Mouse (Mus musculus) cortical plate, adult 2 months (tissue): ENCODE measurements at regions not wholly inside any gene's neighbourhood (a gene's known extent, or its start where the extent isn't known, plus 50 kb on each side); places are given as distances from the start of the nearest gene placed in this dataset.

Experiments used
- H3K27ac ChIP-seq: fragments of 200-500 bp; 2 replicates; pipeline ENCODE4 v1.5.1; 2012; ENCODE audit warnings: low read length, control low read depth, inconsistent platforms; ENCODE audit not compliant: insufficient read depth
- H3K4me1 ChIP-seq: fragments of 200-500 bp; 2 replicates; pipeline ENCODE4 v1.6.1; 2011; ENCODE audit warnings: low read length; ENCODE audit not compliant: control insufficient read depth, insufficient read depth
- H3K4me3 ChIP-seq: fragments of 200-500 bp; 2 replicates; pipeline ENCODE4 v1.5.1; 2011; ENCODE audit warnings: mild to moderate bottlenecking, low read length, control low read depth; ENCODE audit not compliant: insufficient read depth
- CTCF ChIP-seq: fragments of 200-500 bp; IDR thresholded peaks from 2 replicates; pipeline ENCODE4 v1.5.1; 2011; ENCODE audit warnings: mild to moderate bottlenecking, control low read depth, low read length; ENCODE audit not compliant: insufficient read depth; ENCODE audit errors: extremely low read depth
- POLR2A ChIP-seq: fragments of 200-500 bp; IDR thresholded peaks from 2 replicates; pipeline ENCODE4 v1.6.1; 2011; ENCODE audit warnings: mild to moderate bottlenecking, low read length, control low read depth; ENCODE audit not compliant: insufficient read depth; ENCODE audit errors: extremely low read depth

GRCm38 (mm10) chr1:43363178-43363577, 81.2 kb upstream of the Nck2 start:
- TF ChIP-seq CTCF, result no peak
- TF ChIP-seq POLR2A, result no peak

DNA sequence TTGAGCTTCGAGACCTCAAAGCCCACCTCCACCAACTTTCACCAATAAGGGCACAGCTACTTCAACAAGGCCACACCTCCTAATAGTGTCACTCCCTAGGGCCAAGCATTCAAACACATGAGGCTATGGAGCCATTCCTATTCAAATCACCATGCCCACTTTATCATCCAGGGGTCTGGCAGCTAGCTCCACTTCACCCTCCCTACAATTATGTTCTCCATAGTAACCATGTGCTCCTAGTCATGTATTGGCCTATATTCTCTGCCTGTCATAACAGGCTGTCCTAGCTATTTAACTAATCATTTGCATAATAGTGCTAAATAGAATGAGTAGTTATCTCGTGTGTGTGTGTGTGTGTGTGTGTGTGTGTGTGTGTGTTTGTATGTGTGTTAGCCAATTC, 77.9 kb upstream of the Nck2 start:
- TF ChIP-seq CTCF (no peak), POLR2A (no peak)
- Histone ChIP-seq H3K4me1 (no peaks in the 10 kb centered on the region), H3K4me3 (no peak overlapping the region), H3K27ac (no peak overlapping the region)

More at GRCm38 (mm10) chr1:43363178-43363577, 81.2 kb upstream of the Nck2 start:
- H3K4me1 ChIP-seq, result no peaks in the 10 kb centered on the region
- no peak overlapping the region for H3K4me3 ChIP-seq
- no peak overlapping the region for H3K27ac ChIP-seq

DNA sequence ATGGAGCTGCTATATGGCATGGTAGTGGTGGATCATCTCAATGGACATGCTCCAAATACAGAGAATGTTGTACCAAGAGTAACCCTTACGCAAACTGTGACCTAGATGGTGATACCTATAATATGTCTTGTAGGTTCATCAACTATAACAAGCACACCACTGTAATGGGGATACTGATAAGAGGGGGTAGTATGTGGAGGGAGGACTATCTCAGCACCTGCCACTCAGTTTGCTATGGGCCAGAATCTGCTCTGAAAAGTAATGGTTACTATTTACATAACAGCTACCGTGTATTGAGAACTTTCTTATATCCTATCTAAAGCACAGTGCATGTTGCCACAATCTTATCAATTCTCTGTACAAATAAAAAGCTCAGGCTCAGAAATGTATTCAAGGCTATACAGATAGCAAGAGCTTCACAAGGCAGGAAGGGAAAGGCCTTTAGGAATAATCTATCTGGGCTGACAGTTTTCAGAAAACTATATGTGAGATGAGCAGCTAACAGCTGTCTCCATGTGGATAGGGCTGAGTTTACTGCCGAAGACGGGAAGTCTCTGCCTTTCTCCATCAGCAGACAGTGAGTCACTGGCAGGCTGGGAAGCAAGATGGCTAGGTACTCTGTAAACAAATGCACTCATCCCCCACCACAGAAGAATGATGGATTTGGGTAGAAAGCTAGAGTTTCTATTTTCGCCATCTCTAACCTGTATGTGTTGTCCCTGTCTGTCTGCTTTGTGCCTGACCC, 77.1 kb upstream of the Nck2 start:
- no peak for TF ChIP-seq POLR2A
- TF ChIP-seq CTCF, result no peak
- Histone ChIP-seq H3K4me1 (no peaks in the 10 kb centered on the region), H3K27ac (no peak overlapping the region), H3K4me3 (no peak overlapping the region)

DNA sequence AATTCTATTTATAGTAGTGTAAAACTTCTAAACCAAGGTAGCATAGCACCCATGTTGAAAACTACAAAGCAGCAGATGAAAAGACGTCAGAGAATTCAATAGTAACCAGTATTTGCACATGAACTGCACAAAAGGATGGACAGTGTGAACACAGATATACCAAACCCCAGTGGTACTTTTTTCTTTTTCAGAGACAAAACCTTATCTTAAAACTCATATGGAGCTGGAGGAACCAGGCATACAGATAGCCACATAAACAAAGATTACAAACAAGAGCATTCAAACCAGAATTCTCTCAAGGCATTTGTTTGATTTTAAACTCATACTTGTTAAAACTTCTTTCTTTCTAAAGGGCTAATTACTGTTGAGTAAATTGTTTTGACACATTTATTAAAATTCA, 72.5 kb upstream of the Nck2 start:
- TF ChIP-seq CTCF (no peak), POLR2A (no peak)
- no peak overlapping the region for H3K4me3 ChIP-seq
- no peaks in the 10 kb centered on the region for H3K4me1 ChIP-seq
- H3K27ac ChIP-seq, result no peak overlapping the region

- Histone ChIP-seq H3K4me3 (no peak overlapping the region), H3K4me1 (no peaks in the 10 kb centered on the region), H3K27ac (no peak overlapping the region)
- TF ChIP-seq POLR2A (no peak), CTCF (no peak)
These were observed 69.4 kb upstream of the Nck2 start for GRCm38 (mm10) chr1:43374946-43375345.

DNA sequence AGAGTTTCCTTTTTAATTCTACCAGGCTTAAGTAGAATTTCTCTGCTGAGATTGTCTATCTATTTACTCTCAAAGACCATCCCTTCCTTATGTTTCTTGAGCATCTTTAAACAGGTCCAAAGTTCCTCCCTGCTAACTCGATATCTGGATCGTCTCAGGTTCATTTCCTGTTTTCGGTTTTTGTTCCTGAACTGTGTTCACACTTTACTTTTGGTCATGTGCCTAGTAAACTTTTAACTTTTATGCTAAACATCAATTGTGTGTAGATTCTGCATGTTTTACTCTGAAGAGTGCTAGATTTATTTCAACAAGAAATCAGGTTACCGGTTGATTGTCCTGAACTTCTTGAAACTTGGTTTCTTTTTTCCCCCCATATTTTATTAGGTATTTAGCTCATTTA, 68.5 kb upstream of the Nck2 start:
- no peak overlapping the region for H3K27ac ChIP-seq
- H3K4me1 ChIP-seq, result no peaks in the 10 kb centered on the region
- TF ChIP-seq CTCF, result no peak
- TF ChIP-seq POLR2A, result no peak
- H3K4me3 ChIP-seq, result no peak overlapping the region

- Histone ChIP-seq H3K4me1 (no peaks in the 10 kb centered on the region), H3K4me3 (no peak overlapping the region), H3K27ac (no peak overlapping the region)
- TF ChIP-seq POLR2A, result no peak
- TF ChIP-seq CTCF, result no peak
These were observed 66.7 kb upstream of the Nck2 start for GRCm38 (mm10) chr1:43377491-43378263.

DNA sequence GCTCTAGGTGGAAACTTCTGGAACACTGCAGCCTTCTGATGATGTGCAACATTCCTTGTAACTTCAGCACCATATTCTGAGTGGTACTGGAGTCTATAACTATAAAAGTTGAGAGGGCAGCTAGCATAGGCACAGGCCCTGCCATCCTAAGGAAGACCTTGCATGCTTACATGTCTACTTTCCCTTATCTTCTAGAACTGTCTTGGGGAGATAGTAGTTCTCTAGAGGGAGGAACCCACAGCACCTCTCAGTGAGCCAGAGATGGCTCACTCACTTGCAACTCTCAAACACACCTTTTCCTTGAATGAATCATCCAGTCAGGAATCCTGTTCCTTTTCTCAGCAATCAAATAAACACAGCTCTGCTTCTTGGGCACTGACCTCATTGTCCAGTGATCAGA, 59.4 kb upstream of the Nck2 start:
- no peak for TF ChIP-seq CTCF
- H3K27ac ChIP-seq, result no peak overlapping the region
- H3K4me1 ChIP-seq, result no peaks in the 10 kb centered on the region
- no peak overlapping the region for H3K4me3 ChIP-seq

DNA sequence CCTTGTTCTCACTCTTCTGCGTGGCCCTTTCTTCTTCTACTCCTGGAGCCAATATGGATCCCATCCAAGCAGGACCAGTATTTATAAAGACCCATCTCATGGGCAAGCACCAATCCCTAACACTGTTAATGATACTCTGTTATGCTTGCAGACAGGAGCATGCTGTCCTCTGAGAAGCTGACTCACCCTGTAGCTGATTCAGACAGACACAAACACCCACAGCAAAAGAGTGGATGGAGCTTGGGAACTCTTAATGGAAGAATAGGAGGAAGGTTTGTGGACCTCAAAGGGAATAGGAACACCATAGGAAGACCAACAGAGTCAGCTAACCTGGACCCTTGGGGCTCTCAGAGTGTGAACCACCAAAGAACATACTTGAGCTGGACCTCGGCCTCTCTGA, 50.3 kb upstream of the Nck2 start:
- no peak overlapping the region for H3K4me3 ChIP-seq
- H3K4me1 ChIP-seq, result no peaks in the 10 kb centered on the region
- TF ChIP-seq POLR2A (no peak), CTCF (no peak)
- H3K27ac ChIP-seq, result no peak overlapping the region
